Mouse (Mus musculus): Measurements from ENCODE around the gene Tufm. TPM values are rescaled to one million over a fixed set of nuclear protein-coding genes. Genes with fewer than 3 reads are reported as not detected.
A peak's percentile ranks its signal among the peaks of the same experiment; 100 is the strongest.

Gene Tufm
- total RNA-seq (2021): 10 to 100 TPM; 78.0 to 93.5 TPM
- long read RNA-seq, experiment 1, transcript Tufm-201 (10 exons, 1,679 nt): major isoform, 41 of 48 reads
- long read RNA-seq, experiment 1, partial matches to known transcripts: 5 of 48 reads
- long read RNA-seq, experiment 1, other reads (novel, unspliced or antisense): 1 of 48 reads
- long read RNA-seq, experiment 2, transcript Tufm-201 (10 exons, 1,679 nt): major isoform, 30 of 38 reads
- long read RNA-seq, experiment 2, partial matches to known transcripts: 5 of 38 reads
- long read RNA-seq, experiment 2, other reads (novel, unspliced or antisense): 2 of 38 reads

DNA sequence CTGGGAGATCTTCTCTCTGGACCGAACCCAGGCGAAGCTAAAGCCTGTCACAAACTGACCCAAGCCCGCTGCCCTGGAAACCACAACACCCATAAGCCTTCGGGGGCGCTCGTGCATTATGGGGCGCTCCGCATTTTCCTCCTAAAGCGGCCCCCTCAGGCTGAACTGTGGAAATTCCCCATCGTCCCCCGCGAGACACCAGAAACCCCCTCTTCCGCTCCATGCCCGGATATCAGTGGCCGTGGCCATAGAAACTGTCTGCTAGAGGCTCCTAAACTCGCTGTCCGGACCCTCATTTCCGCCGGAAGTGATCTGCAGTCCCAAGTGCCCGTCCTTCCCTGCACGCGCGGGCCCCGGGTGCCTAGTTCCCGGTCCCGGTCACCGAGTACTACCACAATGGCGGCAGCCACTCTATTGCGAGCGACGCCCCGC lies at the start of gene Tufm:
Gene Tufm (plus strand): TSS at position 310 of the 432 bp plus-strand sequence.
- intact Hi-C loops (cut with DNase I): loop anchor here (1.0 to 10.0 kb wide), 2 partner anchors 15 to 278 kb away; partner anchors contain the start of gene Gdpd3
- peak within 1 kb of the TSS; percentile 87 for H3K27ac ChIP-seq
- peak; percentile 95 to 96 for DNase-seq (ENCODE audit: extremely low spot score in 1 of 2, low spot score in 2 of 2)
- H3K4me3 ChIP-seq: peak within 1 kb of the TSS; percentile 61
- TF ChIP-seq CTCF (IDR thresholded peaks at IDR 0.05): peak; percentile 57

DNA sequence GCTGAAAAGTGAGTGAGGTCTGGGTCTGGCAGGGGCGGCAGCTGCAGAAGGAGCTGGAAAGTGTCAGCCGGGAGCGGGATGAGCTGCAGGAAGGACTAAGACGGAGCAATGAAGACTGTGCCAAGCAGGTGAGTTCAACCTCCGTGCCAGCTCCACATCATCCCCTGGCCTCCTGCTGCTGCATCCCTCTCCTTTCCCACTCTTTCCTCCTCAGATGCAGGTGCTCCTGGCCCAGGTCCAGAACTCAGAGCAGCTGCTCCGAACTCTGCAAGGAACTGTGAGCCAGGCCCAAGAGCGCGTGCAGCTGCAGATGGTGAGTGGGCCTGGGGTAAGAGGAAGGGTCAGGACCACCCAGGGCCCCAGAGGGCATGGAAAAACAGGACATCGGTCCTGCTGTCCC lies 47.0 kb upstream of the Tufm start:
- no peak for TF ChIP-seq CTCF (IDR thresholded peaks at IDR 0.05)
- intact Hi-C loops (cut with DNase I): no loop called here
- H3K4me3 ChIP-seq: no peak overlapping the region
- no peak for DNase-seq (ENCODE audit: extremely low spot score in 1 of 2, low spot score in 2 of 2)
- H3K27ac ChIP-seq: no peak overlapping the region

DNA sequence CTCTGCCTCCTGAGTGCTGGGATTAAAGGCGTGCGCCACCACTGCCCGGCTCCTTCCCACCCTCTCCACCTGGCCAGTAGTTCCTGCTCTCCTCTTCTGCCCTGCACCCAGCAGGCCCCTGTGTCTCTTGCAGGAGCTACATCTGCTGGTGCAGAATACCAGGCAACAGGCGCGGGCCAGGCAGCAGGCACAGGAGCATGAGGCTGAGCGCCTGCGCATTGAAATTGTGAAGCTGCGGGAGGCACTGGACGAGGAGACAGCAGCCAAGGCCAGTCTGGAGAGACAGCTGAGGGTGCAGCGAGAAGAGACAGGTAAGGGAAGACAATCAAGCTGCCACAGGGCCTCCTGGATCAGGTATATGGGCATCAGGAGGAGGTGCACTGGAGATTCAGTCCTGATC lies 43.2 kb upstream of the Tufm start:
- intact Hi-C loops (cut with DNase I): no loop called here
- TF ChIP-seq CTCF (IDR thresholded peaks at IDR 0.05): no peak
- H3K27ac ChIP-seq: no peak overlapping the region
- no peak for DNase-seq (ENCODE audit: extremely low spot score in 1 of 2, low spot score in 2 of 2)
- H3K4me3 ChIP-seq: no peak overlapping the region

DNA sequence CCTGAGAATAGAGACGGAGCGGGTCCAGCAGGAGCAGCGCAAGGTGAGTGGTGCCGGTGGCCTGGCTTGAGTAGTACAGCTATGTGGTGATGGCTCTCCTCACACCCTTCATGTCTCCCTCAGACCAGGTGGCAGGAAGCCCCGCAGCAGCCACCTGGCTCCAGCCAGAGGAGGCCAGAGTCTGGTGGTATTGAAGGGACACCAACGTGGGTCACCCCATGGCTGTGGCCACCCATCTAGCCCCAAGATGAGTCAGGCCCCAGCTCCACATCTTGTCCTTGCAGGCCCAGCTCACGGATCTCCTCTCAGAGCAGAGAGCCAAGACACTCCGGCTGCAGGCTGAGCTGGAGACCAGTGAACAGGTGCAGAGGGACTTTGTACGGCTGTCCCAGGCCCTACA lies 42.6 kb upstream of the Tufm start:
- TF ChIP-seq CTCF (IDR thresholded peaks at IDR 0.05): no peak
- Histone ChIP-seq H3K4me3 (no peak overlapping the region), H3K27ac (no peak overlapping the region)
- no peak for DNase-seq (ENCODE audit: extremely low spot score in 1 of 2, low spot score in 2 of 2)
- intact Hi-C loops (cut with DNase I): no loop called here

DNA sequence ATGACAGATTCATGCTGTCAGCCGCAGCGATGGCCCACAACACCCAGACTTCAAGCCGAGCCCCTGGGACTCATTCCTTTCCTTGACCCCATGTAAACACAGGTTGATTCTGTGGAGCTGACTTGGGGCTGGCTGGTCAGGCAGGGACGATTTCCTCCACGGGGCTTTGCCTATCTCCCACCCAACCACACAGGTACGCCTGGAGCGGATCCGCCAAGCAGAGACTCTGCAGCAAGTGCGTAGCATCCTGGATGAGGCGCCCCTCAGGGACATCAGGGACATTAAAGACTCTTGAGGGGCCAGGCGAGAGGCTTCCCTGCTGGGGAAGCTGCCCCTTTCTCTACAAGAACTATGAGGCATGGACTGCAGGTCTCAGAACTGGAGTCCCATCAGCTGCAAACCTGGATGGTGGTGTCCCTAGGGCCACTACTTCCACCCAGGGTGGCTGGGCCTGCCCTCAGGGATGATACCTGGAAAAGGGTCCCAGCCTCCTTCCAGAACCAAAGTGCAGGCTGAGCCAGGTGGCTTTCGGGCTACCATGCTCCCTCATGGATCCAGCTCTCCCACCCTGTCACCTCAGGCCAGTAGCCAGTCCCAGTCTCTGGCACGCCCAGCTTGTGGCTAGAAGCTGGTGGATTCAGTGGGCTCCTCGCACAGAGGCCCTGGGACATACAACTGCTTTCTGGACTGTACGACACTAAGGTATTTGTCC lies 41.9 kb upstream of the Tufm start:
- H3K27ac ChIP-seq: no peak overlapping the region
- no peak for TF ChIP-seq CTCF (IDR thresholded peaks at IDR 0.05)
- H3K4me3 ChIP-seq: no peak overlapping the region
- intact Hi-C loops (cut with DNase I): no loop called here
- no peak for DNase-seq (ENCODE audit: extremely low spot score in 1 of 2, low spot score in 2 of 2)

DNA sequence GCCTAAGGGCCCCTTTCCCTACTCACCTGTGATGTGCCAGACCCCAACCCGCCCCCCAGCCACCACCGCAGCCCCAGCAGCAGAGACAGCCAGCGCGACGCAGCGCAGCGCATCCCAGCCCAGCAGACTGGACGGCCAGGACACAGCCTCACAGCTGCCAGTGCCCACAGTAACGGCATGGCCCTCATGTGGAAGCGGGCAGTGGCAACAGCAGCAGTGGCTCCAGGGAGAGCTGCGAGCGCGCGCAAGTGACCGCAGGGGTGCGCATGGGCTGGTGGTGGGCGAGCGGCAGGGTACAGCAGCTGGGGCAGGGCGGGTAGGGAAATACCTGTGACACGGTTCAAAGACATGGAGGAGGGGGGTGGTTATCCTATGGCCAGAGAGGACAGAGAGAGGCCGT lies 40.9 kb upstream of the Tufm start:
- intact Hi-C loops (cut with DNase I): no loop called here
- H3K27ac ChIP-seq: no peak overlapping the region
- H3K4me3 ChIP-seq: no peak overlapping the region
- TF ChIP-seq CTCF (IDR thresholded peaks at IDR 0.05): no peak
- DNase-seq (ENCODE audit: extremely low spot score in 1 of 2, low spot score in 2 of 2): no peak

DNA sequence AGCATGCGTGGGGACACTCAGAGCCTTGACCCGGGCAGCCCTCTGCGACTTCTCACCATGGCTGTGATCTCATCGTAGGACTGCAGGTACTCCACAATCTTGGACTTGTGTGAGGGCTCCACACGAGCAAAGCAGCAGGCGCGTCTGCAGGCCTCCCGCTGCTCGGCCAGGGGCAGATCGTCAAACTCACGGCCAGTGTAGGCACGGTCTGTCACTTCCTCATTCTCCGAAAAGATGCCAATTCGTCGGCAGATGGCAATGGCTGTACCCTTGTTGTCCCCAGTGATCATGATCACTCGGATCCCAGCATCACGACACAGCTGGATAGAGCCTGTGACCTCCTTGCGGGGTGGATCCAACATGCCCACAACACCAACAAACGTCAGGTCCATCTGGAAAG lies 38.7 kb upstream of the Tufm start:
- TF ChIP-seq CTCF (IDR thresholded peaks at IDR 0.05): no peak

DNA sequence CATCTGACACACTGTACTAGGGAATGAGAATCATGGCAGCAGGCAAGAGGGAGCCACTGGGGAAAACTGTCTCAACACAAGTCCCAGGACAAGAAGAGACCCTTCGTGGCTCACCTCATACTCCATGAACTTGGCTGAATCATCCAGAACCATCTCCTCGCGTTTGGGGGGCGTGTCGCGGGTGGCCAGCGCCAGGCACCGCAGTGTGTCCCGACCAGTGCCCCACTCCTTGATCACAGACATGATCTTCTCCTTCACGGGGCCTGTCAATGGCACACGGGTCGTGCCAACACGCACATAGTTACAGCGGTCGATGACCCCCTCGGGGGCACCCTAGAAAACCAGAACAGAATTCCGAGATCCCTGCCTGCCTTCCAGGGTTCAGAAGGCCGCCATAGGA lies 37.2 kb upstream of the Tufm start:
- DNase-seq (ENCODE audit: extremely low spot score in 1 of 2, low spot score in 2 of 2): no peak
- H3K4me3 ChIP-seq: no peak overlapping the region
- no peak overlapping the region for H3K27ac ChIP-seq
- intact Hi-C loops (cut with DNase I): no loop called here
- TF ChIP-seq CTCF (IDR thresholded peaks at IDR 0.05): no peak

More for the DNA sequence above, 38.7 kb upstream of the Tufm start:
- no peak for DNase-seq (ENCODE audit: extremely low spot score in 1 of 2, low spot score in 2 of 2)
- intact Hi-C loops (cut with DNase I): no loop called here
- no peak overlapping the region for H3K4me3 ChIP-seq
- no peak overlapping the region for H3K27ac ChIP-seq

DNA sequence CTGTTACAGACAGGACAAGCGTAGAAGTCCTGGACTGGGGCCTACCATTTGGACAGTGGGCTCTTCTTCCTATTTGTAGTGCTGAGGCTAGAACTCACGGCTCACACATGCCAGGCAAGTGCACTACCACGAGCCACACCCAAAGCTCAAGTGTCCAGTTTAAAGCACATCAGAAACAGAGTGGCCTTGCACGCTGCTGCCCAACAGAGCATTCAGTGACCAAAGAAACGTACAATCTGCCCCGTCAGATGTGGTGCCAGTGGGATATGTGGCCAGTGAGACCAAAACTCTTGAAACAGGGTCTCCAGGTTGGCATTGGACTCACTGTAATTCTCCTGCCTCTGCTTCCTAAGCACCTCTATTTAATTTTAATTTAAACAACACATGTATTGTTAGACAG lies 36.5 kb upstream of the Tufm start:
- DNase-seq (ENCODE audit: extremely low spot score in 1 of 2, low spot score in 2 of 2): no peak
- Histone ChIP-seq H3K27ac (no peak overlapping the region), H3K4me3 (no peak overlapping the region)
- TF ChIP-seq CTCF (IDR thresholded peaks at IDR 0.05): no peak
- intact Hi-C loops (cut with DNase I): no loop called here

DNA sequence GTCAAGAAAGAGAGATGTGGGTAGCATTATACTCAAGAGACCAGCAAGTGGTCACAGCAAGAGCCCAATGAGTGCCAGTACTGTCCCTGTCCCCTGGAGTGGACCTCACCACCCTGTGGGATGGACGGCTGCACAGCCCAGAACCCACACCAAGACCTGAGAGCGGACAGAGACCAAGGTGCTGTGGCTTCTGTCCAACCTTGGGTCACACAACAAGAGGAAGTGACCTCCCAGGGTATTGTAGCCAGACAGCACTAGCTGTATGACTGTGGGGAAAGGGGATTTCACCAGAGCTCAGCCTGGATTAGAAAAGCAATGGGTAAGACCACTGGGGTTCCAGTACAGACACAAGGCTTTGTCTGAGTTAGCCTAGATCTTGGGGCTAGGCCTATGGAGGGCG lies 34.9 kb upstream of the Tufm start:
- Histone ChIP-seq H3K27ac (no peak overlapping the region), H3K4me3 (no peak overlapping the region)
- no peak for TF ChIP-seq CTCF (IDR thresholded peaks at IDR 0.05)
- intact Hi-C loops (cut with DNase I): no loop called here
- no peak for DNase-seq (ENCODE audit: extremely low spot score in 1 of 2, low spot score in 2 of 2)

DNA sequence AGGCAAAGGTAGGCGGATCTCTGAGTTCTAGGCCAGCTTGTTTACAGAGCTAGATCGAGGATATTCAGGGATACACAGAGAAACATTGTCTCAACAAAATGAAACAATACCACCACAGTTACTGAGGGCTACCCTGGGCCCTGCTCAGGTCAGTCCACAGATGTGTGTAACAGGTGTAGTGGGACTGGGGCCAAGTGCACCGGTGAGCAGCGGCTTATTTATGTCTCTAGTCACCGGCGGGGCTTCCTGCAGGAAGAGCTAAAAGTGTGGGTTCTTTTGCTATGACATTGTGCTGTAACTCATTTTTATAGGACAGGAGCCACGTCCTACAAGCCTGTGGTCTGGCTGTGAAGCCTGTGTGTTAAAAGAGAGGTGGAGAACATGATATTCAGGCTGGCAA lies 33.3 kb upstream of the Tufm start:
- no peak for TF ChIP-seq CTCF (IDR thresholded peaks at IDR 0.05)
- no peak overlapping the region for H3K4me3 ChIP-seq
- DNase-seq (ENCODE audit: extremely low spot score in 1 of 2, low spot score in 2 of 2): no peak
- no peak overlapping the region for H3K27ac ChIP-seq
- intact Hi-C loops (cut with DNase I): no loop called here

DNA sequence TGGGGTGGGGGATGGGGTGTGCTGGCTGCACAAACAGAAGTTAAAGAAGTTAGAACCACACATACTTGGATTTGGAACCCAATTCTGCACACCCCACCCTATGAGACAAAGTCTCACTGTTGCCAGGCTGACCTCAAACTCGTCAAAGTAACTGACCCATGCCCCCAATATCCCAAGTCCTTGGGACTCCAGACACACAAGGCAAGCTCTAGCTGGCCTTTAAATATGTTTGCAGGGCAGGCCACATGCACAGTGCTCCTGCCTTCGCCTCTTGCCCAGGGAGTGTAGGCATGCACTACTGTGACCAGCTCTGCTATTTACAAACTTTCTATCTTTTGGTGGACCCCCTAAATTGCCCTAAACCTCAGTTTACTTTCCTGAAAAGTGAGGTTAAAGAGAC lies 31.9 kb upstream of the Tufm start:
- no peak for DNase-seq (ENCODE audit: extremely low spot score in 1 of 2, low spot score in 2 of 2)
- intact Hi-C loops (cut with DNase I): loop anchor here (5.0 kb wide), 1 partner anchor 123 kb away; no protein-coding TSS in a partner anchor
- H3K4me3 ChIP-seq: no peak overlapping the region
- H3K27ac ChIP-seq: no peak overlapping the region
- no peak for TF ChIP-seq CTCF (IDR thresholded peaks at IDR 0.05)

Measured in left cerebral cortex, adult 2 months (tissue).